Mouse (Mus musculus) heart, embryonic 12.5 days (tissue): ENCODE results near the gene Pip4k2c. TPM values are rescaled to one million over a fixed set of nuclear protein-coding genes. Genes with fewer than 3 reads are reported as not detected.

Experiments
- ATAC-seq: fragments of 200-750 bp; cut with Nextera tagmentation; 2 replicates; pipeline ENCODE4 v1.8.0; 2017; ENCODE audit warnings: moderate TSS enrichment, moderate library complexity; ENCODE audit not compliant: insufficient number of reproducible peaks, low FRiP score
- H3K27ac ChIP-seq: fragments of 300-500 bp; sonication (generic); 2 replicates; pipeline ENCODE4 v1.5.1; 2016; ENCODE audit warnings: mild to moderate bottlenecking, moderate library complexity; ENCODE audit not compliant: poor library complexity, severe bottlenecking
- H3K27me3 ChIP-seq: fragments of 300-500 bp; sonication (generic); replicated peaks from 2 replicates; pipeline ENCODE4 v1.6.1; 2016; ENCODE audit warnings: mild to moderate bottlenecking, moderate library complexity
- H3K36me3 ChIP-seq: fragments of 300-500 bp; sonication (generic); 2 replicates; pipeline ENCODE4 v1.6.1; 2016; ENCODE audit warnings: mild to moderate bottlenecking, moderate library complexity
- H3K4me1 ChIP-seq: fragments of 300-500 bp; sonication (generic); replicated peaks from 2 replicates; pipeline ENCODE4 v1.6.1; 2016; ENCODE audit warnings: mild to moderate bottlenecking
- H3K4me2 ChIP-seq: fragments of 300-500 bp; sonication (generic); 2 replicates; pipeline ENCODE4 v1.6.1; 2016; ENCODE audit warnings: mild to moderate bottlenecking, moderate library complexity
- H3K4me3 ChIP-seq: fragments of 300-500 bp; sonication (generic); 2 replicates; pipeline ENCODE4 v1.5.1; 2016; ENCODE audit warnings: mild to moderate bottlenecking
- H3K9ac ChIP-seq: fragments of 300-500 bp; sonication (generic); 2 replicates; pipeline ENCODE4 v1.6.1; 2016; ENCODE audit warnings: mild to moderate bottlenecking, moderate library complexity
- H3K9me3 ChIP-seq: fragments of 300-500 bp; sonication (generic); replicated peaks from 2 replicates; pipeline ENCODE4 v1.6.1; 2016; ENCODE audit warnings: mild to moderate bottlenecking, moderate library complexity
- WGBS: fragments of 180-500 bp; shearing (Covaris S2); methylation state at CpG from one replicate; pipeline ENCODE4 v1.1.7; 2016; 5-methylcytosine and 5-hydroxymethylcytosine counted together
- polyA plus RNA-seq: library from polyadenylated mRNA; unstranded; fragments of >200 nt; fragmentation: Nextera tagmentation; extraction: Ambion mirVana; gene quantifications from 2 replicates; pipeline ENCODE4 v1.2.1, GENCODE M21; 2016

Pip4k2c gene
- polyA plus RNA-seq, 1 experiment from 2014 or later = 29.7 TPM

GRCm38 (mm10) chr10:127188465-127189115, 22.8 kb downstream of the Pip4k2c start:
- peak; percentile 88 for ATAC-seq
- peak overlapping the region; percentile 83 for H3K9ac ChIP-seq
- peak overlapping the region; percentile 97 for H3K4me2 ChIP-seq
- H3K36me3 ChIP-seq = peaks cover 25% of the 10 kb centered on the region
- 0 out of 2 replicates have a peak, but pooled peaks cover 3% of the 10 kb centered on the region for H3K9me3 ChIP-seq
- H3K4me1 ChIP-seq = peaks cover 45% of the 10 kb centered on the region
- peak overlapping the region; percentile 81 for H3K4me3 ChIP-seq
- peak overlapping the region; percentile 56 for H3K27ac ChIP-seq
- peaks cover 20% of the 10 kb centered on the region for H3K27me3 ChIP-seq
- under 1% methylated on average over 46 of the region's 46 CpGs for WGBS

- Histone ChIP-seq H3K4me2 (peak overlapping the region; percentile 97), H3K4me1 (peaks cover 45% of the 10 kb centered on the region), H3K27me3 (peaks cover 25% of the 10 kb centered on the region), H3K27ac (peak overlapping the region; percentile 56), H3K9ac (peak overlapping the region; percentile 83), H3K36me3 (peaks cover 25% of the 10 kb centered on the region), H3K4me3 (peak overlapping the region; percentile 81), H3K9me3 (0 out of 2 replicates have a peak, but pooled peaks cover 3% of the 10 kb centered on the region)
- 2% methylated on average over 13 of the region's 21 CpGs for WGBS
- ATAC-seq = no peak
Measured at GRCm38 (mm10) chr10:127188079-127188453, 23.3 kb downstream of the Pip4k2c start.

- 48% methylated on average over 10 of the region's 10 CpGs for WGBS
- Histone ChIP-seq H3K4me2 (peak overlapping the region; percentile 97), H3K27ac (no peak overlapping the region), H3K4me3 (peak overlapping the region; percentile 81), H3K36me3 (peaks cover 21% of the 10 kb centered on the region), H3K9ac (0 out of 2 replicates have a peak overlapping the region, but pooled peaks have one; percentile 83), H3K9me3 (0 out of 2 replicates have a peak, but pooled peaks cover 3% of the 10 kb centered on the region), H3K27me3 (peaks cover 30% of the 10 kb centered on the region), H3K4me1 (peaks cover 45% of the 10 kb centered on the region)
- no peak for ATAC-seq
Measured at GRCm38 (mm10) chr10:127187371-127188078, 23.9 kb downstream of the Pip4k2c start.

GRCm38 (mm10) chr10:127186451-127186850, 24.9 kb downstream of the Pip4k2c start:
- H3K4me2 ChIP-seq = no peak overlapping the region
- no peak overlapping the region for H3K9ac ChIP-seq
- H3K27me3 ChIP-seq = peaks cover 41% of the 10 kb centered on the region
- peaks cover 44% of the 10 kb centered on the region for H3K4me1 ChIP-seq
- no peak for ATAC-seq
- H3K4me3 ChIP-seq = no peak overlapping the region
- H3K36me3 ChIP-seq = peaks cover 17% of the 10 kb centered on the region
- WGBS = 76% methylated on average over 1 of the region's 1 CpGs
- H3K9me3 ChIP-seq = 0 out of 2 replicates have a peak, but pooled peaks cover 3% of the 10 kb centered on the region
- no peak overlapping the region for H3K27ac ChIP-seq

- peaks cover 42% of the 10 kb centered on the region for H3K4me1 ChIP-seq
- H3K9ac ChIP-seq = no peak overlapping the region
- ATAC-seq = no peak
- 80% methylated on average over 15 of the region's 15 CpGs for WGBS
- H3K4me3 ChIP-seq = no peak overlapping the region
- H3K36me3 ChIP-seq = peaks cover 10% of the 10 kb centered on the region
- 0 out of 2 replicates have a peak, but pooled peaks cover 3% of the 10 kb centered on the region for H3K9me3 ChIP-seq
- no peak overlapping the region for H3K27ac ChIP-seq
- peaks cover 50% of the 10 kb centered on the region for H3K27me3 ChIP-seq
- no peak overlapping the region for H3K4me2 ChIP-seq
Measured at GRCm38 (mm10) chr10:127185506-127185905, 25.9 kb downstream of the Pip4k2c start.

- ATAC-seq = no peak
- Histone ChIP-seq H3K4me3 (no peak overlapping the region), H3K9ac (no peak overlapping the region), H3K4me2 (no peak overlapping the region), H3K9me3 (0 out of 2 replicates have a peak, but pooled peaks cover 3% of the 10 kb centered on the region), H3K4me1 (peaks cover 42% of the 10 kb centered on the region), H3K36me3 (peaks cover 10% of the 10 kb centered on the region), H3K27me3 (peaks cover 54% of the 10 kb centered on the region), H3K27ac (no peak overlapping the region)
- WGBS = 73% methylated on average over 9 of the region's 9 CpGs
Measured at GRCm38 (mm10) chr10:127185101-127185500, 26.3 kb downstream of the Pip4k2c start.

GRCm38 (mm10) chr10:127183759-127184158, 27.6 kb downstream of the Pip4k2c start:
- H3K4me1 ChIP-seq = peaks cover 32% of the 10 kb centered on the region
- 16% methylated on average over 20 of the region's 20 CpGs for WGBS
- no peak overlapping the region for H3K27ac ChIP-seq
- no peak for ATAC-seq
- peaks cover 10% of the 10 kb centered on the region for H3K36me3 ChIP-seq
- H3K9me3 ChIP-seq = 0 out of 2 replicates have a peak, but pooled peaks cover 3% of the 10 kb centered on the region
- peak overlapping the region; percentile 44 for H3K4me2 ChIP-seq
- H3K27me3 ChIP-seq = peaks cover 66% of the 10 kb centered on the region
- 0 out of 2 replicates have a peak overlapping the region, but pooled peaks have one; percentile 9 for H3K4me3 ChIP-seq
- no peak overlapping the region for H3K9ac ChIP-seq

- Histone ChIP-seq H3K27ac (no peak overlapping the region), H3K4me1 (peaks cover 34% of the 10 kb centered on the region), H3K4me2 (peak overlapping the region; percentile 44), H3K4me3 (no peak overlapping the region), H3K27me3 (peaks cover 77% of the 10 kb centered on the region), H3K36me3 (peaks cover 10% of the 10 kb centered on the region), H3K9me3 (0 out of 2 replicates have a peak, but pooled peaks cover 3% of the 10 kb centered on the region), H3K9ac (no peak overlapping the region)
- no peak for ATAC-seq
- WGBS = 83% methylated on average over 4 of the region's 4 CpGs
Measured at GRCm38 (mm10) chr10:127182624-127183023, 28.8 kb downstream of the Pip4k2c start.

DNA sequence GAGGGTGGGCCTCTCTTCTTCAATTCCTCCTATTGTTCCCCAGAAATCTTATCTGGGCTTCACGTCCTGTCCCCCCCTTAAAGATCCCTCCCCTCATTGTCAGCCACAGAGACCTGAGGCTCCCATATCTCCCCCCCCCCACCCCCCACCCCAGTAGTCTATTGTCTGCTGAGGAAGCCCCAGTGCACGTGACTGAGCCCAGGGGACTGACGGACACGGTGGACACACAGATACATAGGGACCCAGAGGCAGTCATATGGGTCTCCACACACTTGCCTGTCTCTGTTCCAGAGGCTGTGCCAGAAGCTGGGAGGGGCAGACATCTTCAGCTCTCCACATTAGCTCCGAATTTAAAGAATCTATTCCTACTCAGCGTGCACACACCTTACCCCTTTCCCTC, 29.8 kb downstream of the Pip4k2c start:
- Histone ChIP-seq H3K36me3 (peaks cover 5% of the 10 kb centered on the region), H3K9me3 (0 out of 2 replicates have a peak, but pooled peaks cover 1% of the 10 kb centered on the region), H3K27me3 (peaks cover 87% of the 10 kb centered on the region), H3K4me2 (peak overlapping the region; percentile 44; the same call in 1 of the 2 replicates), H3K9ac (no peak overlapping the region), H3K4me1 (peaks cover 41% of the 10 kb centered on the region), H3K27ac (no peak overlapping the region), H3K4me3 (no peak overlapping the region)
- 51% methylated on average over 6 of the region's 6 CpGs for WGBS
- no peak for ATAC-seq

GRCm38 (mm10) chr10:127180695-127181047, 30.7 kb downstream of the Pip4k2c start:
- peaks cover 44% of the 10 kb centered on the region for H3K4me1 ChIP-seq
- WGBS = 6% methylated on average over 3 of the region's 3 CpGs
- H3K27me3 ChIP-seq = peaks cover 94% of the 10 kb centered on the region
- peak overlapping the region; percentile 38; the same call in 1 of the 2 replicates for H3K4me3 ChIP-seq
- H3K27ac ChIP-seq = no peak overlapping the region
- no peaks in the 10 kb centered on the region for H3K9me3 ChIP-seq
- H3K4me2 ChIP-seq = peak overlapping the region; percentile 62
- H3K9ac ChIP-seq = no peak overlapping the region
- peaks cover 4% of the 10 kb centered on the region; the same call in 1 of the 2 replicates for H3K36me3 ChIP-seq
- ATAC-seq = no peak
